Mouse (Mus musculus): ENCODE measurements around the gene Uap1l1. TPM values are rescaled to one million over a fixed set of nuclear protein-coding genes. Genes with fewer than 3 reads are reported as not detected.
A peak's percentile ranks its signal among the peaks of the same experiment; 100 is the strongest.

Uap1l1 gene
- polyA plus RNA-seq, 1 experiment from 2014 or later: 12.7 TPM

GRCm38 (mm10) chr2:25363478-25364178, 1.9 kb downstream of the Uap1l1 start:
- WGBS: 53% methylated on average over 13 of the region's 13 CpGs
- Histone ChIP-seq H3K4me1 (peaks cover 12% of the 10 kb centered on the region; the same call in 1 of the 2 replicates), H3K27ac (no peak overlapping the region), H3K27me3 (ENCODE audit: insufficient read depth, poor library complexity, severe bottlenecking) (peaks cover 54% of the 10 kb centered on the region), H3K36me3 (no peaks in the 10 kb centered on the region; the same call in 1 of the 2 replicates), H3K4me3 (no peak overlapping the region), H3K9me3 (no peaks in the 10 kb centered on the region)
- DNase-seq (ENCODE audit: low spot score): no peak

- H3K27ac ChIP-seq: no peak overlapping the region
- no peaks in the 10 kb centered on the region; the same call in 1 of the 2 replicates for H3K36me3 ChIP-seq
- H3K4me1 ChIP-seq: peaks cover 23% of the 10 kb centered on the region
- 71% methylated on average over 4 of the region's 4 CpGs for WGBS
- H3K9me3 ChIP-seq: no peaks in the 10 kb centered on the region
- H3K27me3 ChIP-seq (ENCODE audit: insufficient read depth, poor library complexity, severe bottlenecking): peaks cover 37% of the 10 kb centered on the region
- DNase-seq (ENCODE audit: low spot score): no peak
- no peak overlapping the region for H3K4me3 ChIP-seq
These were observed 5.6 kb downstream of the Uap1l1 start for GRCm38 (mm10) chr2:25359848-25360247.

- Histone ChIP-seq H3K27me3 (ENCODE audit: insufficient read depth, poor library complexity, severe bottlenecking) (peaks cover 4% of the 10 kb centered on the region; the same call in 1 of the 2 replicates), H3K9me3 (no peaks in the 10 kb centered on the region), H3K27ac (peak within 1 kb of the TSS; percentile 48), H3K36me3 (peaks cover 27% of the 10 kb centered on the region), H3K4me1 (peaks cover 23% of the 10 kb centered on the region), H3K4me3 (peak within 1 kb of the TSS; percentile 68)
- WGBS: 6% methylated on average over 13 of the region's 13 CpGs
- DNase-seq (ENCODE audit: low spot score): peak; percentile 94
These were observed 9.0 kb downstream of the Uap1l1 start, which contains the start of gene Dpp7 for GRCm38 (mm10) chr2:25356208-25357079. TSS of gene Dpp7 (minus strand) at chr2:25356359.

- no peak for DNase-seq (ENCODE audit: low spot score)
- H3K27ac ChIP-seq: peak overlapping the region; percentile 48; the same call in 1 of the 2 replicates
- WGBS: 40% methylated on average over 18 of the region's 18 CpGs
These were observed 9.9 kb downstream of the Uap1l1 start for GRCm38 (mm10) chr2:25355419-25356066.

GRCm38 (mm10) chr2:25354211-25354610, 11.3 kb downstream of the Uap1l1 start:
- no peak overlapping the region for H3K27ac ChIP-seq
- DNase-seq (ENCODE audit: low spot score): no peak
- H3K4me1 ChIP-seq: peaks cover 23% of the 10 kb centered on the region
- WGBS: 81% methylated on average over 6 of the region's 6 CpGs
- no peaks in the 10 kb centered on the region for H3K9me3 ChIP-seq
- H3K4me3 ChIP-seq: no peak overlapping the region
- peaks cover 49% of the 10 kb centered on the region for H3K36me3 ChIP-seq
- no peaks in the 10 kb centered on the region for H3K27me3 ChIP-seq (ENCODE audit: insufficient read depth, poor library complexity, severe bottlenecking)

More at GRCm38 (mm10) chr2:25355419-25356066, 9.9 kb downstream of the Uap1l1 start:
- no peaks in the 10 kb centered on the region for H3K9me3 ChIP-seq
- peaks cover 36% of the 10 kb centered on the region for H3K36me3 ChIP-seq
- peak overlapping the region; percentile 68 for H3K4me3 ChIP-seq
- no peaks in the 10 kb centered on the region for H3K27me3 ChIP-seq (ENCODE audit: insufficient read depth, poor library complexity, severe bottlenecking)
- peaks cover 23% of the 10 kb centered on the region for H3K4me1 ChIP-seq

GRCm38 (mm10) chr2:25350701-25351100, 14.8 kb downstream of the Uap1l1 start:
- no peaks in the 10 kb centered on the region for H3K27me3 ChIP-seq (ENCODE audit: insufficient read depth, poor library complexity, severe bottlenecking)
- no peak overlapping the region for H3K4me3 ChIP-seq
- no peak overlapping the region for H3K27ac ChIP-seq
- H3K9me3 ChIP-seq: no peaks in the 10 kb centered on the region
- peaks cover 83% of the 10 kb centered on the region for H3K36me3 ChIP-seq
- no peak for DNase-seq (ENCODE audit: low spot score)
- WGBS: 91% methylated on average over 3 of the region's 3 CpGs
- peaks cover 13% of the 10 kb centered on the region for H3K4me1 ChIP-seq

- H3K36me3 ChIP-seq: peaks cover 95% of the 10 kb centered on the region
- WGBS: 89% methylated on average over 4 of the region's 4 CpGs
These were observed 16.0 kb downstream of the Uap1l1 start for GRCm38 (mm10) chr2:25349499-25349898.

GRCm38 (mm10) chr2:25348162-25348561, 17.3 kb downstream of the Uap1l1 start:
- WGBS: 91% methylated on average over 7 of the region's 7 CpGs
- H3K36me3 ChIP-seq: peaks cover 99% of the 10 kb centered on the region
- DNase-seq (ENCODE audit: low spot score): no peak
- no peaks in the 10 kb centered on the region for H3K4me1 ChIP-seq
- H3K27me3 ChIP-seq (ENCODE audit: insufficient read depth, poor library complexity, severe bottlenecking): no peaks in the 10 kb centered on the region
- no peak overlapping the region for H3K4me3 ChIP-seq
- no peak overlapping the region for H3K27ac ChIP-seq
- H3K9me3 ChIP-seq: no peaks in the 10 kb centered on the region

More at GRCm38 (mm10) chr2:25349499-25349898, 16.0 kb downstream of the Uap1l1 start:
- H3K4me3 ChIP-seq: no peak overlapping the region
- no peak overlapping the region for H3K27ac ChIP-seq
- no peaks in the 10 kb centered on the region for H3K9me3 ChIP-seq
- 0 out of 2 replicates have a peak, but pooled peaks cover 4% of the 10 kb centered on the region for H3K4me1 ChIP-seq
- no peak for DNase-seq (ENCODE audit: low spot score)
- no peaks in the 10 kb centered on the region for H3K27me3 ChIP-seq (ENCODE audit: insufficient read depth, poor library complexity, severe bottlenecking)

- H3K4me3 ChIP-seq: no peak overlapping the region
- H3K9me3 ChIP-seq: no peaks in the 10 kb centered on the region
- no peak overlapping the region for H3K27ac ChIP-seq
- H3K27me3 ChIP-seq (ENCODE audit: insufficient read depth, poor library complexity, severe bottlenecking): no peaks in the 10 kb centered on the region
- H3K4me1 ChIP-seq: peaks cover 7% of the 10 kb centered on the region
- peaks cover 89% of the 10 kb centered on the region for H3K36me3 ChIP-seq
- WGBS: 94% methylated on average over 6 of the region's 6 CpGs
- DNase-seq (ENCODE audit: low spot score): no peak
These were observed 27.2 kb downstream of the Uap1l1 start for GRCm38 (mm10) chr2:25338303-25338702.

- DNase-seq (ENCODE audit: low spot score): no peak
- H3K4me1 ChIP-seq: peaks cover 14% of the 10 kb centered on the region
- WGBS: 78% methylated on average over 2 of the region's 2 CpGs
- H3K4me3 ChIP-seq: peak overlapping the region; percentile 94
- no peak overlapping the region for H3K27ac ChIP-seq
- no peaks in the 10 kb centered on the region for H3K9me3 ChIP-seq
- H3K36me3 ChIP-seq: peaks cover 49% of the 10 kb centered on the region
- H3K27me3 ChIP-seq (ENCODE audit: insufficient read depth, poor library complexity, severe bottlenecking): no peaks in the 10 kb centered on the region
These were observed 31.9 kb downstream of the Uap1l1 start for GRCm38 (mm10) chr2:25333569-25333968.

GRCm38 (mm10) chr2:25332286-25333160, 33.0 kb downstream of the Uap1l1 start, which contains the start of gene Man1b1:
TSS of gene Man1b1 (plus strand) at chr2:25332338.
- WGBS: under 1% methylated on average over 78 of the region's 78 CpGs
- Histone ChIP-seq H3K27me3 (ENCODE audit: insufficient read depth, poor library complexity, severe bottlenecking) (no peaks in the 10 kb centered on the region), H3K36me3 (peaks cover 38% of the 10 kb centered on the region), H3K4me3 (peak within 1 kb of the TSS; percentile 94), H3K4me1 (peaks cover 14% of the 10 kb centered on the region), H3K27ac (peak within 1 kb of the TSS; percentile 96), H3K9me3 (no peaks in the 10 kb centered on the region)
- DNase-seq (ENCODE audit: low spot score): peak; percentile 100

- peaks cover 14% of the 10 kb centered on the region for H3K4me1 ChIP-seq
- peaks cover 28% of the 10 kb centered on the region for H3K36me3 ChIP-seq
- no peak overlapping the region for H3K27ac ChIP-seq
- 50% methylated on average over 9 of the region's 9 CpGs for WGBS
- DNase-seq (ENCODE audit: low spot score): no peak
- no peaks in the 10 kb centered on the region for H3K27me3 ChIP-seq (ENCODE audit: insufficient read depth, poor library complexity, severe bottlenecking)
- H3K4me3 ChIP-seq: peak overlapping the region; percentile 94
- no peaks in the 10 kb centered on the region for H3K9me3 ChIP-seq
These were observed 34.0 kb downstream of the Uap1l1 start for GRCm38 (mm10) chr2:25331470-25331869.
